Mouse (Mus musculus) telencephalon, adult 2 months (tissue): Measurements from ENCODE around the gene Adam33.
"Not testable (repeated sequence)": the region's sequence is repeated elsewhere in the genome, so short reads cannot be mapped to it uniquely, and the experiment has no call there.

Experiments used
- DNase-seq: peaks from one replicate; pipeline ENCODE4 v3.0.0-alpha.2; 2011; ENCODE audit warnings: low read depth, low spot score

Gene Adam33

GRCm38 (mm10) chr2:131063404-131063864, at the start of gene Adam33:
TSS of gene Adam33 (minus strand) at chr2:131063814.
- no peak for DNase-seq

- DNase-seq, result no peak
Measured at GRCm38 (mm10) chr2:131105989-131106388, 42.4 kb upstream of the Adam33 start.

GRCm38 (mm10) chr2:131105061-131105460, 41.4 kb upstream of the Adam33 start:
- not testable (repeated sequence) for DNase-seq

- DNase-seq, result no peak
Measured at GRCm38 (mm10) chr2:131104021-131104420, 40.4 kb upstream of the Adam33 start.

- no peak for DNase-seq
Measured at GRCm38 (mm10) chr2:131101530-131101929, 37.9 kb upstream of the Adam33 start.

DNA sequence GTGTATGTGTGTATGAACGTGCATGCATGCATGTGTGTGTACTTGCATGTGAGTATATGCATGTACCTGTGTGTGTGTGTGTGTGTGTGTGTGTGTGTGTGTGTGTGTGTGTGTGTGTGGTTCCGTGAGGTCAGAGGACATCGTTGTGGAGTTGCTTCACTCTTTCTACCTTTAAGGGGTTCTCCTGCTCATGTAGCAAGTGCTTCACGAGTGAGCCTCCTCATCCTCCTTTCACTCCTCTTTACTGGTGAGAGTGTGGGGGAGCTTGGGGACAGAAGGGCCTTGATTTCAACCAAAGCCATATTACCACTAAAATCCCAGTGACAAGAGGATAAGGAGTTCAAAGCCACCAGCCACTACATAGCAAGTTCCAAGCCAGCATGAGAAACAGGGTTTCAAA, 33.5 kb upstream of the Adam33 start:
- DNase-seq, result no peak

DNA sequence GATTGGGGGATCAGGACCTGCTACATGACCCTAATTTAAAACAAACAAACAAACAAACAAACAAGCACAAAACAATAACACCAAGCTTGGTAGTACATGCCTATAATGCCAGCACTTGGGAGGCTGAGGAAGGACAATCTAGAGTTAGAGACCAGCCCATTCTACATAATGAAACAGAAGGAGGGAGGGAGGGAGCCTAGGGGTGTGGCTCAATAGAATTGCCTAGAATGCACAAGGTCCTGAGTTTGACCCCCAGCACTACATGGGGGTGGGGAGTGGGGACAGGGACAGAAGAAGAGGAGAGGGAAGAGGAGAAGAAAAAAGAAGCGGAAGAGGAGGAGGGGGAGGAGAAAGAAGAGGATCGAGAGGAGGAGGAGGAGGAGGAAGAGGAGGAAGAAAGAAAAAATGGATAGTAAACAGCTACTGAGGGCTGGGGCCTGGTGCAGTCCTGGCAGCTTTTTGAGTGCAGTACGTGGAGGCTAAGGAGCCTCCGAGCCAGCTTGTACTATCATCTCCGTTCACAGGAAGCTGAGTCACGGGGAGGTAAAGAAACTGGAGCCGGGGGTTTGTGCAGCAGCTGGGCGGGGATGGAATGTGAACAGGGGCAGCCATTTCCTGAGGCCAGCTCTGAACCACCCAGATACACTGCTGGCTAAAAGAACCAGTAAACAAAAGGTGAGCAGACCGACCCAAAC, 32.6 kb upstream of the Adam33 start:
- DNase-seq, result no peak

DNA sequence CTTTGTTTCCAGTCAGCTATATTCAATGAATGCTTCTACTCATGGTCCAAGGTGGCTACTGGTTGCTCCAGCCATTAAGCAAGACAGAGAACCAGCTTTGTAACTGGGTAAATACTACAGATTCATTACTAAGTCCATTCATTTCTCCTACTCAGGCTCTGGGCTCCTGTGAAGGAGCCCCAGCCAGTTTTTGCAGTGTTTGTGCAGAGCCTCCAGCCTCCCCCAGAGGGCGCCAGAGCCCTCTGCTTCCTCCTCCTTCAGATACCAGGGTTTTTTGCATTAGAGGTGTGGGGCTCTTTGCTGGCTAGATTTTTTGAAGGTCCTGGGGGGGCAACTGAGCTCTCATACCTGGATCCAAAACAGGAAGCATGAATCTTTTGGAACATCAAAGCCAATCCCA, 31.2 kb upstream of the Adam33 start:
- peak; percentile 43 for DNase-seq

DNA sequence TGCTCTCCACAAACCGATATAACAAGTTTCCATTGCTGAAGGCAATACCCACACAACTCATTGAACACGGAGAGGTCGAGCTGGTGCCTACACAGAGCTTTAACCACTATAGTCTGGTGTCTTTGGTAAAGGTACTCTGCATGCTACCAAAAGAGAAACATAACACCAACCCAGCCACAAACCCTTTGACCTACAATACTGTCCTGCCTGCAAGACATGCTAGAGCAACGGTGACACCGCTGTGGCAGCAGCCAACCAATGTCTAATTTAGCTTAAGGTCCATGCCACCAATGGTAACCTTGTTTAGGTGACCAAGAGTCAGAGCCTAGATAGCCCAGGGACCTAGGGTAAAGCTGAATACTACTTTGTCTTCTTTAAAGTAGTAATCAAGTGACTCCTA, 30.0 kb upstream of the Adam33 start:
- DNase-seq, result no peak

GRCm38 (mm10) chr2:131090852-131091251, 27.2 kb upstream of the Adam33 start:
- no peak for DNase-seq

- DNase-seq, result no peak
Measured at GRCm38 (mm10) chr2:131089634-131090033, 26.0 kb upstream of the Adam33 start.

DNA sequence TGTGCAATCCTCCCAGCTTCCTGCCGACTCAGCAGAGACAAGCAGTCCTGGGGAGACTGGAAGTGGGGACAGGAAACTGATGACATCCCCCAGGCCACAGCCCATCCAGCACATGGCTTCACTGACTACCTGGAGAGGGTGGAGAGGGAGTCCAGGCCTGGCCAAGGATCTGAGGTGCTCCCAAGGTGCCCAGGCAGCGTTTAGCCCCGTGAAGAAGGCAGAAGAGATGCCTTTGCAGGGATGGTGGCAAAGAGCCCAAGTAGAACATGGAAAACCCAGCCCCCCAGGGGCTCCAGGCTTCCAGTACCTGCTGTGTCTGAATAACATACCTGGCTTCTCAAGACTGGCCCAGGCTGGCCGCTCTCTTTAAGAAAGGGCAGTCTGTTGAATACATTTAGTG, 25.0 kb upstream of the Adam33 start:
- no peak for DNase-seq

DNA sequence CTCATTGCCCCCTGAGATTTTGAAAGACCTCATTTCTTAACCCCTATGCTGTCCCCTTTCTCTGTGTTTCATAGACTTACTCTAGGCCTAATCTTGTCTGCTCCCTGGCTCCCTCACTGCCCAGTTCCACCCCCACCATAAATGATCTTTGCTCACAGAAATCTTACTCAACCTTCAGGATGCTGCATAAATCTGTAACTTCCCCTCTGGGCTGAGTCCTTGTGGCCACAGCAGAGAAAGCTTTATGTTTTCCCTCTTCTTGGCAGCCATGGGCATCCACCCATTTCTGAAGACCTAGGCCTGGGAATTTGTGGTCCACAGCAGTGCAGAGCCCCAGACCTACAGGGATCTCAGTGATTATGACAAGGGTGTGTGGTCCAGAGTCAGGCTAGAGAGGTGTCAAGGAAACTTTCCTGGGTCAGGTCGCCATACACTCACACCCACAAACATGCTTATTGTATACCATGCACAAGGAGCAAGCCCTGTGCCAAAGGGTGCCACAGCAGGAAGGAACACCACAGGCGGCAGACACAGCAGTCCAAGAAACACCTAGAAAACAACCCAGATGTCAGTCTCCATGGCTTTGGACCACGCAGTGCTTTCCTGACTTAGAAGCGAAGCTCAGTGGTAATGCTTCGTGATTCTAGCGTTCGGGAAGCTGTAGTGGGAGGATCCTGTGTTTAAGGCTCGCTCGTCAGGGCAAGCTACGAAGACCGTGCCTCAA, 23.2 kb upstream of the Adam33 start, which contains the start of gene Siglec1:
Gene Siglec1, minus strand, starts transcription at position 99 of the 724 bp plus-strand sequence.
- no peak for DNase-seq

- no peak for DNase-seq
Measured at GRCm38 (mm10) chr2:131084206-131084605, 20.6 kb upstream of the Adam33 start.

GRCm38 (mm10) chr2:131080507-131080906, 16.9 kb upstream of the Adam33 start:
- DNase-seq, result no peak

DNA sequence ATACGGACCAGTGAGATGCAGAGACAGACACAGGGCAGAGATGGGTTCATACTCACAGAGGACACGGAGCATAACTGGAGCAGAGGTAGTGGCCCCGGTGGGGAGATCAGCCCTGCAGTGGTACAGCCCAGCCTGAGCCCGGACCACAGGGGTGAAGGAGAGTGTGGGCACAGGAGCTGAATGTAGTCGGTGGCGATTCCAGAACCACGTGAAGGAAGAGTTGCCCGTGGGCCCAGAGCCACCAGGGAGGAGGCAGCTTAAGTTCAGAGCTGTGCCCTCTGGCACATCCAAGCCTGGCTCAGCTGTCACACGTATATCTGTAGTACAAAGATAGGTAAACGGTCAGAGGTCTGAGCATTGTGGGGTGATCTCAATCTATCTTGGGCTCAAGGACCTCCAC, 8.9 kb upstream of the Adam33 start:
- no peak for DNase-seq

DNA sequence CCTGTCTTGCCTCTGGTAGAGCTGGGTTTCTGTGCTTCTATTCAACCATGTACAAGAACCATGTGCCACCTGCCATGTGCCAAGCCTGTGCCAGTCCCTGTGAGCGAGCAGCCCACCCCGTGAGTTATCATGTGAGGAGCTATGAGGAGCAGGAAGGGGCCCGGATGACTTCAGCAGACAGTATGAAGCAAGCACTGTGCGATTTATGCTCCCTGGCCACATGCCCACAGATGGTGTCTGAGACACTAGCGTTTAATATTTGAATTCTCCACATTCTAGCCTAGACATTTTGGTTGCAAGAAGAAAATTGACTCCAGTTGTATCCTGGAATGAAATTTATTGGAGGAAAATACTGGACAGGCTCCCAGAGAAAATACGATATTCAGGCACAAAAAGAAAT, 3.9 kb upstream of the Adam33 start:
- no peak for DNase-seq

GRCm38 (mm10) chr2:131066342-131066741, 2.7 kb upstream of the Adam33 start:
- no peak for DNase-seq

GRCm38 (mm10) chr2:131061607-131062006, 2.0 kb downstream of the Adam33 start:
- DNase-seq, result no peak

DNA sequence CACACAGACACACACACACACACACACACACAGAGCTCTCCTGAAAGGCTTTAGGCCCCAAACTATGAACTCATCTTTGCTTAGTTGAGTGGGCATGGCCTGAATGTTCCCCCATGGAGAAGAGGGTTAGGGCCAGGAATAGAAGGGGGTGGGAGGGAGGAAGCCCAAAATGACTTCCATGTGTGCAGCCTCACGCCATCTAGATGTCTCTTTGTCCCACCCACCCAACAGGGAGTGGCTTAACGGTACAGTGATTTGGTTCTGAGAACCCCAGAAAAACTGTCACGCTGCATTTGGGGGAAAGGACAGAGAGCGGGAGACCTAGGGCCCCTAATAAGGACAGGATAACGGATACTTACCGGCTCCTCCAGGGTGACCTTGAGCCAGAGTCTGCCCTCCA, 2.8 kb downstream of the Adam33 start:
- no peak for DNase-seq

DNA sequence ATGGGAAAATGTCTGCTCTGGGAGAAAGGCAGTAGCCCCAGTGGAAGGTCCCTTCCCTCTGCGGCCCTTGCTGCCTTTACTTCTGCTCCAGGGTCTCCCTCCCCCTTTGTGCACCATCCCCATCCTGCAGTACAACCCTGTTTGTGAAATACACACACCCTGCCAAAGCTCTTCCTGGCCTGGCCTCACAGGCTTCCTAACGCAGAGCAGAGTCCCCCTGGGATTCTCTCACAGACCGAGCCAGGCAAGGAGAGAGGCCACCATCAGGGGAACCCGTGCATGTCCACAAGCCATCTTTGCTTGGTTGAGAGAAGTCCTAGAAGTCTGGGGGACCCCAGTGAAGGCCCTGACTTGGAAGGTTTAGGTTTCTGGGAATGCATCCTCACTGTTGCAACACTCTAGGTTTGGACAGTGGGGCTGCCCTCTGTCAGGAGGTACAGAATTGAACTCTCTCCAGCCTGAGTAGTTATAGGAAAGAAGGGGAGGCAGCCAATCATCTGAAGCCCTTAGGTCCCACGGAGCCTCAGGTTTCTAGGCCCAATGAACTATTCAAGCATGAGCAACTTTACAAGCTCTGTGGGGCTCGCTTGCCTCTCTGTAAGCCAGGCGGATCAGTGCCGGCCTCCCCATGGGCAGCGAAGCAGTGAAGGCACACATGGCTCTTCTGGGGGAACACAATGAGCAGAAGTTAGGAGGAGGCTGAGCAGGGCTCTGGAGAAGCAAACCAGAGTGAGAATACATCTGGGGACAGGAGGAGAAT, 3.7 kb downstream of the Adam33 start:
- no peak for DNase-seq

GRCm38 (mm10) chr2:131059377-131059776, 4.2 kb downstream of the Adam33 start:
- no peak for DNase-seq
